Mouse (Mus musculus) adrenal gland, adult 18-20 months (tissue): ENCODE data around the gene Apeh. TPM values are rescaled to one million over a fixed set of nuclear protein-coding genes. Genes with fewer than 3 reads are reported as not detected.

Experiments
- DNase-seq, 2 experiments: peaks; one replicate each; pipeline ENCODE4 v3.0.0; 2021 to 2022; ENCODE audit warnings: low spot score in 2 of 2
- microRNA-seq, 2 experiments: library from miRNA; unstranded; fragments of <30 nt; microRNA quantifications; one replicate each; pipeline ENCODE4 v1.2.0; 2021; ENCODE audit warnings: borderline number of aligned reads in 2 of 2
- total RNA-seq, 2 experiments: library from RNA; stranded (reverse); gene quantifications; 1 replicate in 1 of 2; 2 replicates in 1 of 2; pipeline ENCODE4 v1.2.3; 2021

The Apeh gene
- total RNA-seq, 2 experiments from 2014 or later = 71.8 to 86.6 TPM

GRCm38 (mm10) chr9:108053665-108054225 lies 40.7 kb downstream of the Apeh start:
- DNase-seq = peak in 1 of 2 experiments; percentile 21

DNA sequence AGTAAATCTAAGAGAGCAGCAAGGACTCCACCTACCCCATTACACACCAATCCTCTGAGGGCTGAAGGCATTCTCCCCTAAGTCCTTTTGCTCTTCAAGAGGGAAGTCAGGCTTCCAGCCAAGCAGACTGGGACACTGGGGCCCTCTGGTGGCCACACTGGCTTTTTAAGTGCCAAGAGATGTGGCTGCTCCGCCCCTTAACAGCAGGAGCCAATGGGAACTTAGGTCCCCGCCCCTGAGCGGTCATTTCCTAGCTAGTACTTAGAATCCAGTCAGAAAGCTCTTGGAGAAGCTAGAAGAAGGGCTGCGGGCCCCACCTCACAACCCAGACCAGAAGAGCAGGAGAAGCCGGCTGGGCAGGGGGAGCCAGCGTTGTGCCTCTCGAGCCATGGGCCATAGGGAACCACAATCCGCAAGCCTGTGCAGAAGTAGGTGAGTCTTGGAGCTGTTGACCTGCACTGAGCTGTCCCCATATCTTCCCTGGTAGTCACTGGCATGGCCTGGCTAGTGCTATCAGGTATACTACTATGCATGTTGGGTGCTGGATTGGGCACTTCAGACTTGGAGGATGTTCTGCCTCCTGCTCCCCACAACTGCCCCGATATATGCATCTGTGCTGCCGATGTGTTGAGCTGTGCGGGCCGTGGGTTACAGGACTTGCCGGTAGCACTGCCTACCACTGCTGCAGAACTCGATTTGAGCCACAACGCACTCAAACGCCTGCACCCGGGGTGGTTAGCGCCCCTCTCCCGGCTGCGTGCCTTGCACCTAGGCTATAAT lies 41.3 kb downstream of the Apeh start, which contains the start of gene Amigo3:
Amigo3 (plus strand) TSS at position 275 of the 780 bp plus-strand sequence.
- DNase-seq = peak; percentile 92 to 96

DNA sequence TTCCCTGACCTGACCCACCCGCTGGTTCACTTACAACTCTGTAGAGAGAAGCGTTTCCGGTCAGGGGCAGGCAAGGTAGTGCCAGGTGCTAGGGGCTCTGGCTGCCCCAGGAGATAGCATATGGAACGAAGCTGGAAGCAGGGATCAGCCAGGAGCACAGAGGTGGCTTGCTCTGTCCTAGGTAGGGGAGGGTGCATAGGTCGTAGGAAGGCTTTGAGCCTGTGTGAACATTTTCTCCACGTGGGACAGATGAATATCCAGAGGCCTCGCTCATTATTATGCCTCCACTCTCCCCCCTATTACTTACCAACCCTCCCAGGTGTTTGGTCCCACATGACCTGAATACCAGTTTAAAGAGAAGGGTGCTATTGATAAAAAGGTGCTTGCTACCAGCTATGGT lies 42.0 kb downstream of the Apeh start:
- no peak for DNase-seq

- DNase-seq = no peak
Measured at GRCm38 (mm10) chr9:108051931-108052220, 42.5 kb downstream of the Apeh start.

DNA sequence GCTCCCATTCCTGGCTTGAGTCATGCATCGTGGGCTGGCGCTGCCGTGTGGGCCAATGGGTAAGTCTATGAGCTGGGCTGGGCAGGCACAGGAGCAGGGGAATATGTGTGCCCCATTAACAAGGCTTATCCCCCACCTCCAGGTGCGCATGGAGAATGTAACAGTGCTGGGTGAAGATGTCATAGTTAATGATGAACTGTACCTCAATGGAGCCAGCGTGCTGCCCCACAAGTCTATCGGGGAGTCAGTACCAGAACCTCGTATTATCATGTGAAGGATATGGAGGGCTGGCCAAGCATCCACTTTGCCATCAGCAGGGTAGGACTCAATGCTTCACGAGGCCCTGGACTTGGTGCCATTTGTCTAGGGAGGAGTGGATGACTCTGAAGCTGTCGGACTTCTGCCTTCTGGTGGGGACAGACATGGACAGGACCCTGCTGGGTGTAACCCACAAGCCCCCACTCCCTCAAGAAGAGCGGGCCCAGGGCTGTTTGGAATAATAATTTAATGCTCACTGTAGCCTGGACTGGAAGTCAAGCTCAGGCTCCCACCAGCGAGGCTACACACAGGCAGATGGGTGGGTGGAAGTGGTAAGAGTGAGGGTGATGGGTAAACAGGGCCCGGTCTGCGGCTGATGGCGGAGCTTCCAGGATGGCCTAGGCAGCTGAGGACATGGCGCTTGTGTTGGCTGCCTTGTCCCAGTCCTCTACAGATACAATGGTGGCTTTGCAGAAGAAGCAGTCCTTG lies 43.0 kb downstream of the Apeh start:
- DNase-seq = no peak

- DNase-seq = peak in 1 of 2 experiments; percentile 22
Measured at GRCm38 (mm10) chr9:108049561-108050251, 44.7 kb downstream of the Apeh start.

- DNase-seq = peak; percentile 87 to 91
Measured at GRCm38 (mm10) chr9:108049016-108049455, 45.4 kb downstream of the Apeh start, which contains the start of gene Gmppb. Gene Gmppb, plus strand, starts transcription at chr9:108049242.

GRCm38 (mm10) chr9:108048566-108048955 lies 45.8 kb downstream of the Apeh start:
- DNase-seq = no peak

- DNase-seq = peak in 1 of 2 experiments; percentile 22
Measured at GRCm38 (mm10) chr9:108047601-108048565, 46.5 kb downstream of the Apeh start.

DNA sequence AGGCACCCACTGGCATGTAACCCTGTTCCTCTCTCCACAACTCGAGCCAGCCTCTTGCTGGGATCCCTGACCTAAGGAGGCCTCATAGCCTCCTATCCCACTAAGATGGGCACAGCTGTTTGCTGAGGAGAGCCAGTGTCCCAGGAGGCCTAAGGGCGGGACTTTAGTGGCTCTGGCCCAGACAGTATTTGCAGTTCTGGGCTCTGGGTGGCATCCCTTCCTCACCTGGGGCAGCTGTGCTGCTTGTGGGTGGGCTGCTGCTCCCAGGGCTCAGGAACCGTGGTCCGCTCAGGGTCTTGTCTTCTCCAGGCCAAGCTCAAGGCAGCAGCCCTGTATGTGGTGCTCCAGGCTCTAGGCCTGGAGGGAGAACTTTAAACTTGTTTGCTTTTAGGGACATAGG lies 47.8 kb downstream of the Apeh start:
- DNase-seq = no peak

DNA sequence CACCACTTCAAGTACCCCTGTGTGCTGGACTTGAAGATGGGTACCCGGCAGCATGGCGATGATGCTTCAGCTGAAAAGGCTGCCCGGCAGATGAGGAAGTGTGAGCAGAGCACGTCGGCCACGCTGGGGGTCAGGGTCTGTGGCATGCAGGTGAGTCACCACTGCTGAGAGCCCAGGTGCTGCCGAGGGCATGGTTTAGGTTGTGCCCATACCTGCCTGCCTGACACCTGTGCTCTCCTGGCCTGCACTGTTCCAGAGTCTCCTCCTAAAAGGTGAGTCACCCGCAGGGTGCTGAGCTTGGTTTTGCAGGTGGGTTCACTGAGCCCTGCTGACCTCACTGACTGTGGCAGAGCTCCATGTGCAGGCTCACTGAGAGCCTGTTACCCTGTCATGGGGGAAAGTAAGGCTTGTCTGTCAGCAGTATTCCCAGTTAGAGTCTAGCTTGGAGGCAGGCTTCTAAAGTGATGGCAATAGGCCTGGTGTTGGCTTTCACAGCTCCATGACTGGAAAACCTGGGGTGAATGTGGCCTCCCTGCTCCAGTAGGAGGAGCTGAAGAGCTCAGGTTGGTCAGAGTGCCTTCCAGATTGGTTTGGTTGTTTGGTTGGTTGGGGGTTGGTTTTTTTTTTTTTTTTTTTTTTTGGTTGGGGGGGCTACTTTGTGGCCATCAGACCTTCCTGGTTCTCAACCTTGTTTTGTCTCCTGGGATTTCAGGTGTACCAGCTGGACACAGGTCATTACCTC lies 49.5 kb downstream of the Apeh start:
- no peak for DNase-seq

Small RNA genes lying within 50 kb of the gene (microRNA-seq; reads per million reads assigned to microRNA genes)
- gene Gm47303 = 0 reads per million in 2 experiments
- gene Mir7088 = 0 reads per million in 2 experiments

Other genes starting within 250 kb of the Apeh start
- gene Rbm6, start 221.4 kb downstream of the Apeh start, total RNA-seq = 10 to 100 TPM; 48.3 to 52.8 TPM
- gene Mon1a, start 206.5 kb downstream of the Apeh start, total RNA-seq = 10 to 100 TPM; 18.8 to 21.5 TPM
- gene Mst1r, start 187.7 kb downstream of the Apeh start, total RNA-seq = 10 to 100 TPM; 10.8 to 11.4 TPM
- gene Actl11, start 166.1 kb downstream of the Apeh start, total RNA-seq = not detected
- gene Camkv, start 158.9 kb downstream of the Apeh start, total RNA-seq = 1 to 10 TPM; 4.2 to 6.2 TPM
- gene Traip, start 144.5 kb downstream of the Apeh start, total RNA-seq = 1 to 10 TPM; 1.0 to 1.1 TPM
- 10 to 100 TPM; 14.2 to 22.1 TPM for gene Uba7, start 119.1 kb downstream of the Apeh start, total RNA-seq
- gene Gm20661, start 111.5 kb downstream of the Apeh start, total RNA-seq = under 1 TPM in 1 of 2 experiments, not detected in 1; 0.29 TPM
- gene Inka1, start 108.7 kb downstream of the Apeh start, total RNA-seq = 1 to 10 TPM; 4.3 to 6.4 TPM
- 1 to 10 TPM in 1 of 2 experiments, not detected in 1; 1.2 TPM for gene Cdhr4, start 102.1 kb downstream of the Apeh start, total RNA-seq
- gene Gm20662, start 98.3 kb downstream of the Apeh start, total RNA-seq = 1 to 10 TPM in 1 of 2 experiments, not detected in 1; 2.4 TPM
- gene Ip6k1, start 92.1 kb downstream of the Apeh start, total RNA-seq = 100 to 1,000 TPM; 112 to 126 TPM
- 10 to 100 TPM; 19.8 to 20.1 TPM for gene Gmppb, start 45.4 kb downstream of the Apeh start, total RNA-seq
- 1 to 10 TPM; 2.0 to 3.5 TPM for gene Amigo3, start 41.4 kb downstream of the Apeh start, total RNA-seq
- gene Mst1, start 14.2 kb downstream of the Apeh start, total RNA-seq = under 1 TPM in 1 of 2 experiments, not detected in 1; 0.23 TPM
- gene Rnf123, start 11.3 kb downstream of the Apeh start, total RNA-seq = 10 to 100 TPM; 54.0 to 63.2 TPM
- 1 to 10 TPM; 1.8 to 3.1 TPM for gene Bsn, start 95.8 kb upstream of the Apeh start, total RNA-seq
- gene Dag1, start 169.4 kb upstream of the Apeh start, total RNA-seq = 100 to 1,000 TPM; 136 to 137 TPM
- gene Nicn1, start 195.8 kb upstream of the Apeh start, total RNA-seq = 10 to 100 TPM; 19.0 to 29.2 TPM
- 1 to 10 TPM; 4.2 to 5.8 TPM for gene Amt, start 202.2 kb upstream of the Apeh start, total RNA-seq
- gene Rhoa, start 211.5 kb upstream of the Apeh start, total RNA-seq = 100 to 1,000 TPM; 356 to 357 TPM
- gene Tcta, start 211.6 kb upstream of the Apeh start, total RNA-seq = 10 to 100 TPM; 36.1 to 36.2 TPM
- gene Gpx1, start 244.3 kb upstream of the Apeh start, total RNA-seq = 100 to 1,000 TPM; 551 to 749 TPM